Mouse (Mus musculus) inflammation-experienced regulatory T-cells, adult 6 months (primary cell): ENCODE measurements around the gene Clk2. TPM values are rescaled to one million over a fixed set of nuclear protein-coding genes. Genes with fewer than 3 reads are reported as not detected.
A peak's percentile ranks its signal among the peaks of the same experiment; 100 is the strongest.
"Not testable (repeated sequence)": the region's sequence is repeated elsewhere in the genome, so short reads cannot be mapped to it uniquely, and the experiment has no call there.

Experiments used
- ATAC-seq: one replicate; pipeline ENCODE4 v1.8.0; 2017
- polyA plus RNA-seq, 3 experiments: library from polyadenylated mRNA; unstranded; fragments of 100-300 nt; shearing (Covaris generic); gene quantifications; one replicate each; pipeline ENCODE4 v1.2.1; 2017

Gene Clk2
- polyA plus RNA-seq, 3 experiments from 2014 or later, result 12.5 to 29.0 (median 24.7) TPM

- peak; percentile 39 for ATAC-seq
These were observed 29.3 kb downstream of the Clk2 start for GRCm38 (mm10) chr3:89193853-89194252.

DNA sequence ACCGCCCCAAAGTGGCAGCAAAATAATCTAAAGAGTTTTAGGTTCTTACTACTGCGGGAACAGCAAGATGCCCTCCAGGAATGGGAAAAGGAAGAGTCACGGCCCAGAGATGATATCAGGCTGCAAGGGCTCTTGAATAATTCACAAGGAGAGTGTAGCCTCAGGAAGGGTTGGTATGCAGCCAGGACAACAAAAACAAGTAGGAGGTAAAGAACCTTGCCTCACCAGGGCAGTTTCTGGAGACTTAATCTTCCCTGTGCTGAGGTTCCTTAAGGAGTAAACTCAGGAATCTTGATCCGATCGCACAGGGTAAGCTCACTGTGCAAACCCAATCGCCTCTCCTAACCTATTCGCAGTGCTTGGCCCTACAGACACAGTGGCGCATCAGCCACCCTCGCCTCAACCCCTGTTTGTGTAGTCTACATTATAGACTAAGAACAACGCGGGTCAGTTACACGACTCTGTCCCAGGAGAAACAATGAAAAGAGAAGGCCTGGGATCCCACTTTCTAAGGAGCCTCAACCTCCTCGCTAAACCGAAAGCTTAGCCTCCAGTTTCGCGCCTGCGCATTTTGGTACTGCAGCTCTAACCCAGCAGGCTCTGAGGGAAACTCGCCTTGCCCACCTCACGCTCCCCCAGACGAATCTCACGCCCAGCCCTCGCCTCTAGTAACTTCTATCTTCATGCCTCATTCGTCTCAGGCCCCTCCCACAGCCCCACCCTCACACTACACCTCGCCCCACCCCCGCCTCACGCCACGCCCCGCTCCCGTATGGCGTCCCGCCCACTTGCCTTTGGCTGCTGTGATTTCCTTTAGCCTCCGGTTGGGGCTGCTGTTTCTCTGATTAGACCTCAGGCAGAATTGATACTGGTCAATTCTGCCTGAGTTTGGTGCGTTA, 31.6 kb downstream of the Clk2 start:
- peak; percentile 92 for ATAC-seq

- ATAC-seq, result no peak
These were observed 35.2 kb downstream of the Clk2 start for GRCm38 (mm10) chr3:89199839-89200238.

DNA sequence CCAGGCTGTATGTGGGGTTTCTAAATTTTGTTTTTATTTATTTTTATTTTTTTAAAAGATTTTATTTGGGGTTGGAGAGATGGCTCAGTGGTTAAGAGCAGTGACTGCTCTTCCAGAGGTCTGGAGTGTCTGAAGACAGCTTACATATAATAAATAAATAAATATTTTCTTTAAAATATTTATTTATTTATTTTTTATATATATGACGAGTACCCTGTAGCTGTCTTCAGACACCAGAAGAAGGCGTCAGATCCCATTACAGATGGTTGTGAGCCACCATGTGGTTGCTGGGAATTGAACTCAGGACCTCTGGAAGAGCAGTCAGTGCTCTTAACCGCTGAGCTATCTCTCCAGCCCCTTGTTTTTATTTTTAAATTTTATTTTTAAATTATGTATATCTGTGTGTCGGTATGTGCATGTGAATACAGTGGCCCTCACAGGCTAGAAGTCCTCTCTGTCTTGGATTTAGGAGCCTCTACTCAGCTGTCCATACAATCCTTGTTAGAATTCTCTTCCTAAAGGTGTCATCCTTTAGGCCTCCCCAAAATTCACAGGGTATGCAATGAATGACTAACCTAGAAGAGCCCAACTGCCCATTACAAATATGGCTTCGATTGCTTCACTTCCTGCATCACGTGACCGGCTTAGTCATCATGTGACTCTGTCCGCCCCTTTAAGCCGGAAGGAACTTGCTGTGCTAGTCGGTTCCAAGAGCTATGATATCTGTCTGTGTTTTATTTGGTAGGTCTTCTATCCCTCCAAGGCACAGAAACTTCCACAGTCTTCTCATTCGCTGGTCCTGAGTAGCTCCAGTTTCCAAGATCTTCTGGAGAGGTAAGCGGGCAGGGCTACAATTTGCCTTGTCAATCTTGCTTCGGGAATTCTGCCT, 37.9 kb downstream of the Clk2 start, which contains the start of gene Gba:
TSS of gene Gba (plus strand) at position 676 of the 889 bp plus-strand sequence.
- ATAC-seq, result peak; percentile 91

- ATAC-seq, result no peak
These were observed 38.5 kb downstream of the Clk2 start for GRCm38 (mm10) chr3:89203142-89203514.

- ATAC-seq, result no peak
These were observed 41.5 kb downstream of the Clk2 start for GRCm38 (mm10) chr3:89206079-89206478.

DNA sequence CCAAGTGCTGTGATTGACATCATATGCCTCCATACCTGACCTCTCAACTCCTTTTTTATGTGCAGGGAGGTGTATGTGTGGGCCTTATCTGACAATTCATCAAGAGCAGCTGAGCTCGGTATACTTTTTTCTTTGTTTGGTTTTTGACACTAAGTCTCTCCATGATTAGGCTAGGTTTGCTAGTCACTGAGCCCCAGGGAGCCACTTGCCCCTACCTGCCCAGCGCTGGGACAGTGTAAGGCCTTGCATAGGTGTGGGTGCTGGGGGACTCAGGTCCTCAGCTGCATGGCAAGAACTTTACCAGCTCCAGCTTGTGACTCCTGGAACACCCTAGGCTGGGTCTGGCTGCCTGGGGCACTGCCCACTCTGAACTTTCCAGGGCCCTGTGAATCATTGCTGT, 42.1 kb downstream of the Clk2 start:
- no peak for ATAC-seq

- no peak for ATAC-seq
These were observed 43.6 kb downstream of the Clk2 start for GRCm38 (mm10) chr3:89208075-89208657.

DNA sequence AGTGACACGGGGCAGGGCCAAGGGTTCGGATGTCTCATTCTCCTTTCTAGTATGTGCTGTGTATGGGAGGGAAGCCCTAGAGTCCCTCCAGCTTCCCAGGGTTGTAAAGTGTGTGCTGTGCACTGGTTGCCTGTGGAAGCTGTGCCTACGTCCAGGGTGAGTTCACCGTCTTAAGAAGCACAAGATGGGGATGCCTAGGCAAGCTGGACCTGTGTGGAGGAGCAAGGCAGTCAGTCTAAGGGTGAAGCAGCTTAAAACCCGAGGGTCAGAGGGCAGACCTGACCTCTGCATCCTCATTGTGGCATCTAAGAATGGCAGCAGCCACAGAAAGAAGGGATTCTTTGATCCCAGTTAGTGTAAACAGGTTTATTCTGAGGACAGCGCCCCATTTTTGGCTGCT, 44.1 kb downstream of the Clk2 start:
- no peak for ATAC-seq

GRCm38 (mm10) chr3:89209731-89210130, 45.1 kb downstream of the Clk2 start:
- ATAC-seq, result no peak

- no peak for ATAC-seq
These were observed 45.6 kb downstream of the Clk2 start for GRCm38 (mm10) chr3:89210162-89210561.

- no peak for ATAC-seq
These were observed 46.1 kb downstream of the Clk2 start for GRCm38 (mm10) chr3:89210731-89211130.

- peak; percentile 86 for ATAC-seq
These were observed 49.4 kb downstream of the Clk2 start for GRCm38 (mm10) chr3:89213803-89214530.

- peak; percentile 51 for ATAC-seq
These were observed 50.3 kb downstream of the Clk2 start, which contains the start of gene Thbs3 for GRCm38 (mm10) chr3:89214681-89215411. Thbs3 (plus strand) TSS chr3:89215180.

DNA sequence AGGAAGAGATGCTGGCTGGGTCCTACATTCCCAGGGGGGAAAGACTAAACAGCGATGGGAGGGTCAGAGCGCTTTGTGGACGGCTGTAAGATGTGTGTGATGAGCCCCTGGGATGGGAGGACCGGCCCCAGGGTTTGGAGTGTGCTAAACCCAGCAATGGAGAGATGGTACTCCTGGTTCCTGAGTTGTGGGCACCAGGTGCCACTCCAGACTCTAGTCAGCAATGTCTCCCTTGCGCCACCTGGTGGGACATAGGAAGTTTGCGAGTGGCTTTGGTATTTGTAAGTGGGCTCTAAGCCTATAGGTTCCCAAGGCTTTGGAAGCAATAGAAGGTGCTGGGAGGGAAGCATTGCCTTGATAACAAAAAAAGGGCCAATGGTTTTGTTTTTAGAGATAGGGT, 51.3 kb downstream of the Clk2 start:
- peak; percentile 39 for ATAC-seq

DNA sequence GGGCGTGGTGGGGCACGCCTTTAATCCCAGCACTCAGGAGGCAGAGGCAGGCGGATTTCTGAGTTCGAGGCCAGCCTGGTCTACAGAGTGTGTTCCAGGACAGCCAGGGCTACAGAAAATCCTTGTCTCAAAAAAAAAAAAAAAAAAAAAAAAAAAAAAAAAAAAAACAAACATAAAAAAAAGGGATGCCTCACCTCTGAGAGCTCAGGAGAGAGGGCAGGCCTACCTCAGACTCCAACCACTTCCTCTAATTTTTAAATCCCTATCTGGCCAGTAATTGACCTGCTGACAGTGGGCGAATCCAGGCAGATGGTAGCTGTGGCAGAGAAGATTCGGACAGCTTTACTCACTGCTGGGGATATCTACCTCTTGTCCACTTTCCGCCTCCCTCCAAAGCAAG, 51.8 kb downstream of the Clk2 start:
- ATAC-seq, result not testable (repeated sequence)

DNA sequence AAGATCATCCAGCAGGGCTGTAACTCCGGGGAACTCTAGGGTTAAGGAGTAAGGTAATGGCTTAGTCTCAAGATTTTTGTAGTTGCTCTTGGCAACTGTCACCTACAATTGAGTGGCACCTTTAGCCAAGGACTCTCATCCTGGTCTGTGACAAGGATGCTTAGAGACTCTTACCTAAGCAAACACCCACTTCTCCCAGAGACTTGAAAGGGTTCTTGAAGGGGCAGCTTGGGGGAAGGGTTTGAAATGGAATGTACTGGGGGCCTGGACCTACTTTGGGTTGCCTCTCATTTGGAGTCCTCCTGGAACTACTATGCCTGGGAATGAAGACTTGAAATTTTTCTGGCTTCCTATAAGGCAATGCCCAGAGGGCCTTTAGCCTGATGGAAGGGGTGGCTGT, 53.7 kb downstream of the Clk2 start:
- no peak for ATAC-seq

- no peak for ATAC-seq
These were observed 55.0 kb downstream of the Clk2 start for GRCm38 (mm10) chr3:89219546-89219945.

- no peak for ATAC-seq
These were observed 56.6 kb downstream of the Clk2 start for GRCm38 (mm10) chr3:89221167-89221566.

- ATAC-seq, result no peak
These were observed 60.2 kb downstream of the Clk2 start for GRCm38 (mm10) chr3:89224796-89225195.

DNA sequence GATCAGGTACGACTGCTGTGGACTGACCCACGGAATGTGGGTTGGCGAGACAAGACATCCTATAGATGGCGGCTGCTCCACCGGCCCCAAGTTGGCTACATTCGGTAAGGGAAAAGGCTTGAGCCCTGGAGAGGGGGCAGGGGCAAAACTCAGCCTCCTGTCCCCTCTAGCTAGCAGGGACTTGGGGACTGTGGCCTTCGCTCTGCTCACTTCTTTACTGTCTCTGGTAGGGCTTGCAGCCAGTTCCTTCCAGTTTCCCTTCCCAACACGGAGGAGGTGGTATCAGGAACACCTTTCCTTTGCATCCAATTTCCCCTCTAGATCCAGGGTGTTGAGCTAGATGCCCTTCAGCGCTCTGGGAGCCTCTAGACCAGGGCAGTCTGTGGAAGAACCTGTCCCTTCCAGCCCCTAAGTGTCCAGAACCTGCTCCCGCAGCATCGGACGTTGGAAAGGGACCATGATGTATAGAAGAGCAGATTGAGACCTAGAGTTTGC, 60.8 kb downstream of the Clk2 start:
- no peak for ATAC-seq
